Mouse (Mus musculus) midbrain, embryonic 16.5 days (tissue): ENCODE measurements around the gene Cela1. TPM values are rescaled to one million over a fixed set of nuclear protein-coding genes. Genes with fewer than 3 reads are reported as not detected.

Experiments used
- ATAC-seq: fragments of 200-750 bp; cut with Nextera tagmentation; 2 replicates; pipeline ENCODE4 v1.8.0; 2017; ENCODE audit warnings: moderate TSS enrichment
- H3K27ac ChIP-seq: fragments of 300-500 bp; sonication (generic); 2 replicates; pipeline ENCODE4 v1.5.1; 2014; ENCODE audit warnings: mild to moderate bottlenecking, low read length, mixed read lengths
- H3K27me3 ChIP-seq: fragments of 300-500 bp; sonication (generic); 2 replicates; pipeline ENCODE4 v1.6.1; 2014; ENCODE audit warnings: low read depth, low read length, mixed read lengths; ENCODE audit not compliant: control insufficient read depth, insufficient read depth
- H3K36me3 ChIP-seq: fragments of 300-500 bp; sonication (generic); 2 replicates; pipeline ENCODE4 v1.6.1; 2014; ENCODE audit warnings: mild to moderate bottlenecking, low read length, moderate library complexity, mixed read lengths; ENCODE audit not compliant: control insufficient read depth, insufficient read depth
- H3K4me1 ChIP-seq: fragments of 300-500 bp; sonication (generic); 2 replicates; pipeline ENCODE4 v1.6.1; 2014; ENCODE audit warnings: mild to moderate bottlenecking, low read length, mixed read lengths; ENCODE audit not compliant: control insufficient read depth, insufficient read depth
- H3K4me2 ChIP-seq: fragments of 300-500 bp; sonication (generic); 2 replicates; pipeline ENCODE4 v1.6.1; 2014; ENCODE audit warnings: mild to moderate bottlenecking, low read length, mixed read lengths
- H3K4me3 ChIP-seq: fragments of 300-500 bp; sonication (generic); 2 replicates; pipeline ENCODE4 v1.5.1; 2014; ENCODE audit warnings: low read depth, mild to moderate bottlenecking, low read length, moderate library complexity, mixed read lengths
- H3K9ac ChIP-seq: fragments of 300-500 bp; sonication (generic); 2 replicates; pipeline ENCODE4 v1.6.1; 2014; ENCODE audit warnings: low read depth, low read length, mixed read lengths
- H3K9me3 ChIP-seq: fragments of 300-500 bp; sonication (generic); replicated peaks from 2 replicates; pipeline ENCODE4 v1.6.1; 2014; ENCODE audit warnings: mild to moderate bottlenecking, low read length, mixed read lengths; ENCODE audit not compliant: control insufficient read depth, poor library complexity, severe bottlenecking
- WGBS: fragments of 180-500 bp; shearing (Covaris S2); extraction: QIAGEN DNeasy Blood & Tissue Kit; methylation state at CpG from one replicate; pipeline ENCODE4 v1.1.7; 2014; 5-methylcytosine and 5-hydroxymethylcytosine counted together
- polyA plus RNA-seq: library from polyadenylated mRNA; unstranded; fragments of >200 nt; fragmentation: Nextera tagmentation; extraction: Ambion mirVana; gene quantifications from 2 replicates; pipeline ENCODE4 v1.2.1, GENCODE M21; 2015

Cela1 gene
- polyA plus RNA-seq, 1 experiment from 2014 or later, result 0.85 TPM

DNA sequence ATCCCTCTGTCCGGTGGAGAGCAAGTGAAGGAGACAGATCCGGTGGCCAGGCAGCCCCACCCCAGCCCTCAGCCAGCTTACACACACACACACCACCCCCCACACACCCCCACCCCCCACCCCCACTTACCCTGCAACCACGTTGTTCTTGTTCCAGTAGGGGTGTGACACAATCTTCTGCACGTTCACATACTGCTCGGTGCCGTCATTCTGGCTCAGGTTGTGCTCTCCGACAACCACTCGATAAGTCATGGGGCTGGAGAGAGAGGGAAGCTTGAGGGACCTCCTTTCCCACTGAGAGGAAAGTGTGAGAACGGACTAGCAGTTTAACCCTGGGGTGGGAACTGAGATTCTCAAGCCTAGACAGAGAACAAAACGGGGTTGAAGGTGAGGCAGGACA lies 3.3 kb downstream of the Cela1 start:
- Histone ChIP-seq H3K9ac (no peak overlapping the region), H3K36me3 (no peaks in the 10 kb centered on the region), H3K27ac (no peak overlapping the region), H3K27me3 (no peaks in the 10 kb centered on the region), H3K4me1 (no peaks in the 10 kb centered on the region), H3K9me3 (no peaks in the 10 kb centered on the region), H3K4me2 (no peak overlapping the region), H3K4me3 (no peak overlapping the region)
- no peak for ATAC-seq
- 62% methylated on average over 10 of the region's 10 CpGs for WGBS

DNA sequence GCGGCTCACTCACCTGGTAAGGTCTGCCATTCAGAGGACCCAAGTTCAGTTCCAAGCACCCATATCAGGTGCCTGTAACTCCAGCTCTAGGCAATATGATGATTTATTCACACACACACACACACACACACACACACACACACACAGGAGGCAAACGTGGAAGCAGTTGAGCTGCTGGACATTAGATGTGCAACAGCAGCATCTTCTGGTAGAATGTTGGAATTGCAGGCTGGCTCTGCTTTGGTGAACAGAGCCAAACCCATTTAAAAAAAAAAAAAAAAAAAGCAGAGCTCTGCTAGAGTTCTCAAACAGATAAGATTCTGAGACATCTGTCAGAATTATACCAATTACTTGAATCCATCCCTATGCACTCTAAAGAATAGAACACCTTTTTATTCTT lies 4.7 kb downstream of the Cela1 start:
- no peak overlapping the region for H3K9ac ChIP-seq
- H3K36me3 ChIP-seq, result no peaks in the 10 kb centered on the region
- 48% methylated on average over 2 of the region's 2 CpGs for WGBS
- no peak for ATAC-seq
- no peaks in the 10 kb centered on the region for H3K4me1 ChIP-seq
- no peak overlapping the region for H3K4me2 ChIP-seq
- H3K9me3 ChIP-seq, result no peaks in the 10 kb centered on the region
- H3K4me3 ChIP-seq, result no peak overlapping the region
- H3K27ac ChIP-seq, result no peak overlapping the region
- H3K27me3 ChIP-seq, result no peaks in the 10 kb centered on the region

- H3K4me3 ChIP-seq, result no peak overlapping the region
- no peaks in the 10 kb centered on the region for H3K27me3 ChIP-seq
- H3K36me3 ChIP-seq, result no peaks in the 10 kb centered on the region
- H3K9ac ChIP-seq, result no peak overlapping the region
- H3K27ac ChIP-seq, result no peak overlapping the region
- no peak for ATAC-seq
- H3K9me3 ChIP-seq, result no peaks in the 10 kb centered on the region
- no peak overlapping the region for H3K4me2 ChIP-seq
- WGBS, result 29% methylated on average over 7 of the region's 7 CpGs
- H3K4me1 ChIP-seq, result no peaks in the 10 kb centered on the region
These were observed 6.0 kb downstream of the Cela1 start for GRCm38 (mm10) chr15:100681770-100682169.

DNA sequence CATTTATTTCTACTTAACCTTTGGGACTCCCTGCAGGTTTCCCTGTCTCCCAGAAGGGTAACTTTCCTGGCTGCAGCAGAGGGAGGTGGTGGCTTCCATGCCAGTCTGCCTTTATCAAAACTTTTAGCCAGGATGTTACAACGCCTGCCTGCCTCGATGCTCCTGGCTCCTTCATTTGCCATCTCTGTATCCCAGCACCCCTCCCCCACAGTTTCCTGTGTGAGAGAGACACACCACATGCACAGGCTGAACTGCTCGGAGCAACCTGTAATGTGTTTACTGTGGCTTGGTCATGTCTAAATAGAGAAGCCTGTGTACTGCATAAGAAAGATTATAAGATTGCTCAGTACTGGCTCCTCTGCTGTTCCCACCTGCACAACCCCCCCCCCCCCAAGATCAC lies 7.3 kb downstream of the Cela1 start:
- WGBS, result 62% methylated on average over 3 of the region's 3 CpGs

GRCm38 (mm10) chr15:100679005-100679404 lies 8.7 kb downstream of the Cela1 start:
- no peak overlapping the region for H3K4me2 ChIP-seq
- no peaks in the 10 kb centered on the region for H3K27me3 ChIP-seq
- WGBS, result 93% methylated on average over 14 of the region's 14 CpGs
- no peak overlapping the region for H3K27ac ChIP-seq
- no peak overlapping the region for H3K4me3 ChIP-seq
- no peaks in the 10 kb centered on the region for H3K36me3 ChIP-seq
- H3K4me1 ChIP-seq, result no peaks in the 10 kb centered on the region
- ATAC-seq, result no peak
- H3K9me3 ChIP-seq, result no peaks in the 10 kb centered on the region
- H3K9ac ChIP-seq, result no peak overlapping the region

More for the DNA sequence above, 7.3 kb downstream of the Cela1 start:
- no peak overlapping the region for H3K4me2 ChIP-seq
- no peaks in the 10 kb centered on the region for H3K9me3 ChIP-seq
- H3K27ac ChIP-seq, result no peak overlapping the region
- no peaks in the 10 kb centered on the region for H3K4me1 ChIP-seq
- no peak overlapping the region for H3K9ac ChIP-seq
- no peak for ATAC-seq
- no peaks in the 10 kb centered on the region for H3K36me3 ChIP-seq
- H3K4me3 ChIP-seq, result no peak overlapping the region
- no peaks in the 10 kb centered on the region for H3K27me3 ChIP-seq

GRCm38 (mm10) chr15:100678581-100678980 lies 9.1 kb downstream of the Cela1 start:
- ATAC-seq, result no peak
- no peaks in the 10 kb centered on the region for H3K36me3 ChIP-seq
- no peaks in the 10 kb centered on the region for H3K4me1 ChIP-seq
- no peak overlapping the region for H3K4me2 ChIP-seq
- no peaks in the 10 kb centered on the region for H3K27me3 ChIP-seq
- H3K4me3 ChIP-seq, result no peak overlapping the region
- WGBS, result 82% methylated on average over 12 of the region's 12 CpGs
- H3K27ac ChIP-seq, result no peak overlapping the region
- H3K9ac ChIP-seq, result no peak overlapping the region
- no peaks in the 10 kb centered on the region for H3K9me3 ChIP-seq

DNA sequence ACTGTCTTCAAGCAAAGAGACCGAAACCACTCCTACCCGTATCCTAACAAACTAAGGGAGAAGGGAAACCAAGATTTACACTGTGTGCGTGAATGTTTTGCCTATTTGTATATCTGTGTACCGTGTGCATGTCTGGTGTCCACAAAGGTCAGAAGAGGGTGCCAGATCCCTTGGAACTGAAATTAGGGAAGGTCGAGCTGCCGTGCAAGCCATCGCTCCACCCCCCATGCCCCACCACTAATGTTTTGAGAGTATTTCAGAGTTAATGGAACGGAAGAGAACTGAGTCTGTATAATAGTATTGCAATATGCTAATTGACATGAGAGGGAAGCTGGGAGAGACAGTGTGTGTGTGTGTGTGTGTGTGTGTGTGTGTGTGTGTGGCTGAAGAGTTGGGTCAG lies 10.0 kb downstream of the Cela1 start:
- no peak overlapping the region for H3K27ac ChIP-seq
- no peak for ATAC-seq
- H3K27me3 ChIP-seq, result no peaks in the 10 kb centered on the region
- H3K9me3 ChIP-seq, result no peaks in the 10 kb centered on the region
- H3K4me2 ChIP-seq, result no peak overlapping the region
- H3K36me3 ChIP-seq, result no peaks in the 10 kb centered on the region
- H3K4me1 ChIP-seq, result no peaks in the 10 kb centered on the region
- 86% methylated on average over 8 of the region's 8 CpGs for WGBS
- no peak overlapping the region for H3K4me3 ChIP-seq
- H3K9ac ChIP-seq, result no peak overlapping the region

GRCm38 (mm10) chr15:100676521-100676920 lies 11.2 kb downstream of the Cela1 start:
- no peak overlapping the region for H3K4me3 ChIP-seq
- WGBS, result 91% methylated on average over 1 of the region's 1 CpGs
- H3K27me3 ChIP-seq, result no peaks in the 10 kb centered on the region
- no peak overlapping the region for H3K9ac ChIP-seq
- no peaks in the 10 kb centered on the region for H3K36me3 ChIP-seq
- no peak for ATAC-seq
- no peak overlapping the region for H3K27ac ChIP-seq
- no peak overlapping the region for H3K4me2 ChIP-seq
- no peaks in the 10 kb centered on the region for H3K9me3 ChIP-seq
- no peaks in the 10 kb centered on the region for H3K4me1 ChIP-seq

DNA sequence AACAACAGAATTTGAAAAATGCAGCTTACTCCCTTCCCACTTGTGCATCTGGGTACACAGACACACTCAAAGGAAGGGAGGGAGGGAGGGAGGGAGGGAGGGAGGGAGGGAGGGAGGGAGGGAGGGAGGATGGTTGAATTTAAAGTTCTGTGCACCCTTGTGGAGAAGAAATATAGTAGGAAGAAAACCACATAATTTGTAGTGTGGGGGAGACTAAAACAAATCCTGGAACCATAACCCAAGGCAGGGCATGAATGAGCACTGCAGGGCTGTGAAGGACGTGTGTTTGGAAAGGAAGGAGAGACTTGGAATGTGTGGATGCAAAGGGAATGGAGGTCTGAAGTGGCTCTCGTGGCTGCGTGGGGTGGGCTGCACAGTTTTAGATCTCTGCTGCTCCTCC lies 12.2 kb downstream of the Cela1 start:
- no peaks in the 10 kb centered on the region for H3K9me3 ChIP-seq
- no peak overlapping the region for H3K4me2 ChIP-seq
- no peaks in the 10 kb centered on the region for H3K4me1 ChIP-seq
- WGBS, result 69% methylated on average over 3 of the region's 3 CpGs
- H3K27ac ChIP-seq, result no peak overlapping the region
- ATAC-seq, result no peak
- no peak overlapping the region for H3K9ac ChIP-seq
- no peaks in the 10 kb centered on the region for H3K27me3 ChIP-seq
- no peaks in the 10 kb centered on the region for H3K36me3 ChIP-seq
- no peak overlapping the region for H3K4me3 ChIP-seq

DNA sequence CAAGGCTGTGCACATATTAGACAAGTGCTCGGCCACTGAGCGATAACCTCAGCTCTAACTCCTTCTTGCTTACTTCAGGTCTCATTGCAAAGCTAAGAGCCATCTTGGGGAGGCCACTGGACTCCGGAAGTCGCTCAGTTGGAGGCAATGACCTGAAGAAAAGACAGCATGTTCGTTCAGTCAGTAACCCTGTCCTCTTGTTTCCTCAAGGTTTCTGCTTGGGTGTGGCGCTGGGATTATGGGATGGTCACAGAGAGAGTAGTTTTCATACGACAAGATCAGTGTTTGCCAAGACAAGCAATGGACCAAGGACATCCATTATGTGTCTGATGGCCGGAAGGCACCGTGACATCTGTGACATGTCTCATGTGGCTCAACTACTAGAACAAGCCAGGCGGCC lies 13.2 kb downstream of the Cela1 start:
- H3K36me3 ChIP-seq, result no peaks in the 10 kb centered on the region
- H3K27me3 ChIP-seq, result no peaks in the 10 kb centered on the region
- H3K9ac ChIP-seq, result no peak overlapping the region
- no peak overlapping the region for H3K27ac ChIP-seq
- H3K4me1 ChIP-seq, result no peaks in the 10 kb centered on the region
- H3K4me2 ChIP-seq, result no peak overlapping the region
- no peaks in the 10 kb centered on the region for H3K9me3 ChIP-seq
- WGBS, result 86% methylated on average over 10 of the region's 10 CpGs
- H3K4me3 ChIP-seq, result no peak overlapping the region
- ATAC-seq, result no peak
